Mouse (Mus musculus) CH12.LX (cell line): ENCODE results near the gene Thrb.

Experiments used
- BHLHE40 ChIP-seq: IDR thresholded peaks from 2 replicates; pipeline ENCODE4 v1.6.1; 2011; ENCODE audit warnings: mild to moderate bottlenecking, low read depth, low read length, improper control_type of control experiment
- CTCF ChIP-seq, 2 experiments: IDR thresholded peaks in 1 of 2; conservative IDR thresholded peaks in 1 of 2; 2 replicates each; pipeline ENCODE4 v1.5.1; 2011 to 2012; ENCODE audit warnings: low read depth in 2 of 2, low read length in 2 of 2, improper control_type of control experiment in 1 of 2, inconsistent platforms in 1 of 2, mild to moderate bottlenecking in 1 of 2, moderate library complexity in 1 of 2
- HCFC1 ChIP-seq: IDR thresholded peaks from 2 replicates; pipeline ENCODE4 v1.6.1; 2012; ENCODE audit warnings: low read depth, mild to moderate bottlenecking, inconsistent platforms, low read length, improper control_type of control experiment
- MAX ChIP-seq: IDR thresholded peaks from 2 replicates; pipeline ENCODE4 v1.6.1; 2011; ENCODE audit warnings: low read length, improper control_type of control experiment
- NELFE ChIP-seq: IDR thresholded peaks from 2 replicates; pipeline ENCODE4 v1.6.1; 2011; ENCODE audit warnings: low read depth, low read length, improper control_type of control experiment
- NRF1 ChIP-seq: IDR thresholded peaks from 2 replicates; pipeline ENCODE4 v1.6.1; 2014; ENCODE audit warnings: low read depth, mild to moderate bottlenecking, inconsistent platforms, low read length, improper control_type of control experiment, moderate library complexity
- RAD21 ChIP-seq: IDR thresholded peaks from 2 replicates; pipeline ENCODE4 v1.6.1; 2011; ENCODE audit warnings: low read depth, mild to moderate bottlenecking, low read length, improper control_type of control experiment, moderate library complexity
- ZNF384 ChIP-seq: IDR thresholded peaks from 2 replicates; pipeline ENCODE4 v1.6.1; 2012; ENCODE audit warnings: low read depth, low read length, improper control_type of control experiment, inconsistent platforms

GRCm38 (mm10) chr14:17885320-17885719 is 225.3 kb downstream of the Thrb start:
- TF ChIP-seq CTCF (conservative IDR thresholded peaks at IDR 0.05 in 1 of 2, IDR thresholded peaks at IDR 0.05 in 1 of 2; ENCODE audit: low read depth in 2 of 2, low read length in 2 of 2): no peak
- TF ChIP-seq ZNF384: no peak
- no peak for TF ChIP-seq HCFC1
- no peak for TF ChIP-seq RAD21
- no peak for TF ChIP-seq BHLHE40
- no peak for TF ChIP-seq NRF1
- no peak for TF ChIP-seq NELFE
- no peak for TF ChIP-seq MAX
